Mouse (Mus musculus) megakaryocyte, adult 5-6 weeks (primary cell): Measurements from ENCODE around the gene Hipk2. TPM values are rescaled to one million over a fixed set of nuclear protein-coding genes. Genes with fewer than 3 reads are reported as not detected.

ENCODE experiments used
- ATAC-seq: 2 replicates; pipeline ENCODE4 v1.8.0; 2016; ENCODE audit warnings: mild to moderate bottlenecking, inconsistent platforms; ENCODE audit not compliant: poor library complexity, severe bottlenecking
- total RNA-seq, 2 experiments: library from RNA; stranded (forward) in 1 of 2; stranded (reverse) in 1 of 2; fragments of 153-499, 151-499 nt in 1 of 2; fragments of 221-1000, 200-1000 nt in 1 of 2; gene quantifications; 2 replicates each; pipeline versions ENCODE4 v1.2.3 to v1.2.4; 2015 to 2017

The Hipk2 gene
- total RNA-seq, 2 experiments from 2014 or later = 9.5 to 54.5 TPM

- peak; percentile 75 for ATAC-seq
Observed at GRCm38 (mm10) chr6:38669580-38669979, 206.4 kb downstream of the Hipk2 start.

- no peak for ATAC-seq
Observed at GRCm38 (mm10) chr6:38662714-38663615, 213.0 kb downstream of the Hipk2 start, which contains the start of gene Clec2l. Clec2l (plus strand) TSS chr6:38663069.

DNA sequence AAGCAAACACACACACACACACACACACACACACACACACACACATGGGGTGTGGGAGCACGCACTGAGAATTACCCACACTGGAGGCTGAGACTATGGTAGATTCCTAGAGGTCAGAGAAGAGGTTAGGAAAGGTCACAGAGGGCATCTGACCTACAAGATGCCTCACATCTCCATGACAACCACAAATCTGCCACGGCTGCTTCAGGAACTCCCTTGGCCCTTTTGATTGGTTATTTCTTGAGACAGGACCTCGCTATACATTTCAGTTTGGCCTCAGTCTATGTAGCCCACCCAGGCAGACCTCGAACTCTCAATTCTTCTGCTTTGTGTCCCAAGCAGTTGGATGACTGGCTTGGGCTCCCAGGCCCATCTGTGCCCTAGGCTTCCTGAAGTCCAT is 214.3 kb downstream of the Hipk2 start:
- ATAC-seq = no peak

GRCm38 (mm10) chr6:38650263-38650937 is 225.6 kb downstream of the Hipk2 start:
- peak; percentile 93 for ATAC-seq

- no peak for ATAC-seq
Observed at GRCm38 (mm10) chr6:38649545-38649944, 226.4 kb downstream of the Hipk2 start.

Other genes with a start within 250 kb of the Hipk2 start
- 0.11 TPM in 1 of 2 replicates, not detected in the other for gene Klrg2, start 238.9 kb downstream of the Hipk2 start, total RNA-seq (2015)
- not detected in 2 replicates for gene Klrg2, start 238.9 kb downstream of the Hipk2 start, total RNA-seq (2017)
- gene Clec2l, start 213.1 kb downstream of the Hipk2 start, total RNA-seq (2015) = not detected in 2 replicates
- not detected in 2 replicates for gene Clec2l, start 213.1 kb downstream of the Hipk2 start, total RNA-seq (2017)
- 22.3 and 25.1 TPM in 2 replicates for gene Tbxas1, start 761 bp downstream of the Hipk2 start, total RNA-seq (2015)
- 33.0 and 43.3 TPM in 2 replicates for gene Tbxas1, start 761 bp downstream of the Hipk2 start, total RNA-seq (2017)
- 17.2 and 18.4 TPM in 2 replicates for gene Parp12, start 242.2 kb upstream of the Hipk2 start, total RNA-seq (2015)
- gene Parp12, start 242.2 kb upstream of the Hipk2 start, total RNA-seq (2017) = 20.2 and 21.1 TPM in 2 replicates